Mouse (Mus musculus) ovary, postnatal 10 days (tissue): ENCODE data around the gene Lsmem1.
"Not testable (repeated sequence)": the region's sequence is repeated elsewhere in the genome, so short reads cannot be mapped to it uniquely, and the experiment has no call there.

Source experiments
- DNase-seq: peaks from one replicate; pipeline ENCODE4 v3.0.0; 2022; ENCODE audit warnings: low spot score

Lsmem1 gene

GRCm38 (mm10) chr12:40214888-40215876 lies 15.9 kb upstream of the Lsmem1 start:
- DNase-seq = no peak

- DNase-seq = no peak
Observed at GRCm38 (mm10) chr12:40209049-40209448, 9.8 kb upstream of the Lsmem1 start.

- no peak for DNase-seq
Observed at GRCm38 (mm10) chr12:40207909-40208308, 8.6 kb upstream of the Lsmem1 start.

- no peak for DNase-seq
Observed at GRCm38 (mm10) chr12:40202161-40203035, 3.1 kb upstream of the Lsmem1 start.

GRCm38 (mm10) chr12:40200484-40201235 lies 1.4 kb upstream of the Lsmem1 start:
- no peak for DNase-seq

- no peak for DNase-seq
Observed at GRCm38 (mm10) chr12:40199795-40200402, 609 bp upstream of the Lsmem1 start.

- no peak for DNase-seq
Observed at GRCm38 (mm10) chr12:40198427-40198826, 863 bp downstream of the Lsmem1 start.

GRCm38 (mm10) chr12:40198019-40198418 lies 1.3 kb downstream of the Lsmem1 start:
- no peak for DNase-seq

GRCm38 (mm10) chr12:40197511-40197910 lies 1.8 kb downstream of the Lsmem1 start:
- no peak for DNase-seq

GRCm38 (mm10) chr12:40185474-40185873 lies 13.8 kb downstream of the Lsmem1 start:
- no peak for DNase-seq

GRCm38 (mm10) chr12:40177089-40177488 lies 22.2 kb downstream of the Lsmem1 start:
- no peak for DNase-seq

- DNase-seq = no peak
Observed at GRCm38 (mm10) chr12:40176158-40176557, 23.1 kb downstream of the Lsmem1 start.

GRCm38 (mm10) chr12:40175171-40175570 lies 24.1 kb downstream of the Lsmem1 start:
- DNase-seq = not testable (repeated sequence)

GRCm38 (mm10) chr12:40171637-40172036 lies 27.7 kb downstream of the Lsmem1 start:
- DNase-seq = no peak

GRCm38 (mm10) chr12:40169675-40170074 lies 29.6 kb downstream of the Lsmem1 start:
- no peak for DNase-seq

- no peak for DNase-seq
Observed at GRCm38 (mm10) chr12:40164621-40165020, 34.7 kb downstream of the Lsmem1 start.

- DNase-seq = no peak
Observed at GRCm38 (mm10) chr12:40160777-40161176, 38.5 kb downstream of the Lsmem1 start.

- no peak for DNase-seq
Observed at GRCm38 (mm10) chr12:40154188-40154587, 45.1 kb downstream of the Lsmem1 start.

- no peak for DNase-seq
Observed at GRCm38 (mm10) chr12:40152353-40153069, 46.8 kb downstream of the Lsmem1 start.

- DNase-seq = no peak
Observed at GRCm38 (mm10) chr12:40147319-40147718, 52.0 kb downstream of the Lsmem1 start.

GRCm38 (mm10) chr12:40146510-40146909 lies 52.8 kb downstream of the Lsmem1 start:
- DNase-seq = no peak
